11 mouse cellular contexts compared by ENCODE assay signal in the genomic region with DNA sequence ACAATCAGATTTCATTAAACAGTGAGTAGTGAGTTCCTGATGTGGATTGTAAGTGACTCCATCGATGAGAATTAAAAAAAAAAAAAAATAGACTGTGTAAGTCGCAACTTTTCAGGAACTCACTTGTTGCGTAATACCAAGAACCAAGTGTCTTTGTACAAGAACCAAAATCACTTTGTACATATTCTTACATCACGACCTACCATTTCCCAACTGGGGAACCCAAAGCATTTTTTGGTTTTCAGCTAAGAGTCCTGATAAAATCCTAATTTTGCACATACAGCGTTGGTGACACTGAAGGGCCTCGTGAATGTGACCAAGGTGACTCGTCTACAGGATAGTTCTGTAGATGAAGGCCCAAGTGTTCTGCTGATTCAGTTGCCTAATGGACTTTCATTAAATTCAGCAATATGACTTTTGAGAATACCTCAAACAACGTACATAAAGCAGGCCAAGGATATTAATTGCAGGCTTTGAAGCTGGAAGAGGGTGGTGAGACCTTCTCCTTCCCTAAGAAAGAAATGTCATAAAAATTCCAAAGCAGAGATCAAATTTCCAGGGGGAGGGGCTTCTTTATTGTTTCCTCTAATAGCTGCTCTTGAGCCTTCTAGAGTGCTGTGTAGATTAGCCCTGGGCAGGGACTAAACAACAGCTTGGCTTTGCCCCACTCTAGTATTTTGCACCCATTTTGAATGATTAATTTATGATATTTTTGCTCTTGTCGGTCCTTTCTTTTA.
A peak's percentile ranks its signal among the peaks of the same experiment; 100 is the strongest.
DNase-seq lines count a peak whose midpoint lies in the region; ATAC-seq lines count a peak whose summit lies in the region.
"Had no signal": no experiment of that assay in that cellular context is flagged by ENCODE, and none has a peak within 500 bp of the region (broad histone marks: within the 10 kb centered on the region; RNA-seq: fewer than 3 reads in every experiment).

No protein-coding gene starts in this region.

- WGBS in midbrain, embryonic 11.5 days = 90% methylated on average over 9 of the region's 9 CpGs
- WGBS in midbrain, embryonic 13.5 days = 85% methylated on average over 9 of the region's 9 CpGs
- 60% methylated on average over 9 of the region's 9 CpGs for WGBS in limb, embryonic 11.5 days

- H3K36me3 ChIP-seq in midbrain, embryonic 11.5 days (ENCODE audit: control insufficient read depth, insufficient read depth, low read length) = no peaks in the 10 kb centered on the region
- no peaks in the 10 kb centered on the region for H3K36me3 ChIP-seq in midbrain, embryonic 13.5 days
- no peaks in the 10 kb centered on the region for H3K36me3 ChIP-seq in limb, embryonic 11.5 days (ENCODE audit: control insufficient read depth, insufficient read depth, low read length)

- H3K9me3 ChIP-seq in midbrain, embryonic 11.5 days (ENCODE audit: control insufficient read depth, low read length) = no peaks in the 10 kb centered on the region
- no peaks in the 10 kb centered on the region for H3K9me3 ChIP-seq in midbrain, embryonic 13.5 days
- no peaks in the 10 kb centered on the region for H3K9me3 ChIP-seq in limb, embryonic 11.5 days (ENCODE audit: control insufficient read depth, low read length)

- no peak overlapping the region for H3K4me2 ChIP-seq in midbrain, embryonic 11.5 days
- no peak overlapping the region for H3K4me2 ChIP-seq in midbrain, embryonic 13.5 days (replicated peaks)
- no peak overlapping the region for H3K4me2 ChIP-seq in limb, embryonic 11.5 days (ENCODE audit: low read depth, severe bottlenecking)

- H3K4me3 ChIP-seq in midbrain, embryonic 11.5 days (ENCODE audit: low read depth, low read length) = no peak overlapping the region
- no peak overlapping the region for H3K4me3 ChIP-seq in midbrain, embryonic 13.5 days (replicated peaks)
- no peak overlapping the region for H3K4me3 ChIP-seq in limb, embryonic 11.5 days (ENCODE audit: low read depth, low read length)

- H3K9ac ChIP-seq in midbrain, embryonic 11.5 days (ENCODE audit: low read length) = no peak overlapping the region
- H3K9ac ChIP-seq in midbrain, embryonic 13.5 days (replicated peaks) = no peak overlapping the region
- H3K9ac ChIP-seq in limb, embryonic 11.5 days (ENCODE audit: low read length) = no peak overlapping the region

- H3K4me1 ChIP-seq in midbrain, embryonic 11.5 days (ENCODE audit: control insufficient read depth, insufficient read depth, low read length) = peaks cover 17% of the 10 kb centered on the region
- peaks cover 18% of the 10 kb centered on the region for H3K4me1 ChIP-seq in midbrain, embryonic 13.5 days (replicated peaks)
- H3K4me1 ChIP-seq in limb, embryonic 11.5 days (ENCODE audit: control insufficient read depth, insufficient read depth, low read length) = peaks cover 20% of the 10 kb centered on the region

- intact Hi-C loops in heart, postnatal 25 days (cut with DNase I) = loop anchor here (2.0 to 5.0 kb wide), 5 partner anchors 223 to 497 kb away; no protein-coding TSS in a partner anchor
- intact Hi-C loops in left cerebral cortex, postnatal 10 days (cut with DNase I) = loop anchor here (2.0 to 5.0 kb wide), 4 partner anchors 63 to 519 kb away; no protein-coding TSS in a partner anchor

- DNase-seq in heart, adult 11 months = peak; percentile 80
- DNase-seq in heart, postnatal 25 days (ENCODE audit: low spot score) = no peak
- DNase-seq in midbrain, embryonic 11.5 days (ENCODE audit: low spot score, missing footprints) = peak; percentile 83
- no peak for DNase-seq in limb, embryonic 11.5 days (ENCODE audit: low spot score)
- DNase-seq in testis, postnatal 14 days (ENCODE audit: low spot score) = no peak
- no peak for DNase-seq in left cerebral cortex, postnatal 10 days (ENCODE audit: extremely low spot score in 1 of 2, low spot score in 2 of 2)
- no peak for DNase-seq in urinary bladder, postnatal 25 days (ENCODE audit: low spot score)
- DNase-seq: adrenal gland, adult 8-10 months; kidney, adult 11 months had no signal

- peaks cover 2% of the 10 kb centered on the region; the same call in 1 of the 2 replicates for H3K27me3 ChIP-seq in midbrain, embryonic 11.5 days (ENCODE audit: control insufficient read depth, insufficient read depth, low read length)
- H3K27me3 ChIP-seq in midbrain, embryonic 13.5 days = peaks cover 14% of the 10 kb centered on the region
- H3K27me3 ChIP-seq in limb, embryonic 11.5 days (ENCODE audit: control insufficient read depth, insufficient read depth, low read length) = no peaks in the 10 kb centered on the region
- H3K27me3 ChIP-seq: CH12.LX had no signal

- H3K27ac ChIP-seq in midbrain, embryonic 11.5 days (ENCODE audit: low read depth, low read length) = no peak overlapping the region
- H3K27ac ChIP-seq in midbrain, embryonic 13.5 days = no peak overlapping the region
- H3K27ac ChIP-seq in limb, embryonic 11.5 days (replicated peaks; ENCODE audit: low read depth, low read length) = peak overlapping the region; percentile 73

- ATAC-seq in midbrain, embryonic 11.5 days (ENCODE audit: low FRiP score) = no peak
- ATAC-seq in midbrain, embryonic 13.5 days = no peak
- ATAC-seq in limb, embryonic 11.5 days (ENCODE audit: insufficient number of reproducible peaks, low FRiP score, low TSS enrichment, low read depth) = 0 out of 2 replicates have a peak, but pooled peaks have one; percentile 14

Comparison
In these comparisons a context has a peak if more than half of its experiments do, and no peak if none do; other contexts are left out.
1. DNase-seq: peak in heart, adult 11 months (single experiment) and midbrain, embryonic 11.5 days (single experiment); none in heart, postnatal 25 days (single experiment), limb, embryonic 11.5 days (single experiment), testis, postnatal 14 days (single experiment), left cerebral cortex, postnatal 10 days (0 of 2) and urinary bladder, postnatal 25 days (single experiment).